In genomic region chr13:30039791-30040190, GRCm38 (mm10) we compare ENCODE assay signal across 12 mouse cellular contexts.
"Had no signal": no experiment of that assay in that cellular context is flagged by ENCODE, and none has a peak within 500 bp of the region (broad histone marks: within the 10 kb centered on the region; RNA-seq: fewer than 3 reads in every experiment).

No protein-coding gene starts in this region.

- DNase-seq: gastrocnemius, postnatal 14 days; gastrocnemius, postnatal 36 days; heart, adult 18-20 months; heart, postnatal 10 days; heart, postnatal 36 days; kidney, adult 11 months; kidney, adult 2 months; kidney, adult 9 months; kidney, postnatal 14 days; kidney, postnatal 36 days; layer of hippocampus, adult 9-11 months; layer of hippocampus, postnatal 36 days had no signal
